Comparison of ENCODE assay signal across 9 mouse cellular contexts in the genomic region with DNA sequence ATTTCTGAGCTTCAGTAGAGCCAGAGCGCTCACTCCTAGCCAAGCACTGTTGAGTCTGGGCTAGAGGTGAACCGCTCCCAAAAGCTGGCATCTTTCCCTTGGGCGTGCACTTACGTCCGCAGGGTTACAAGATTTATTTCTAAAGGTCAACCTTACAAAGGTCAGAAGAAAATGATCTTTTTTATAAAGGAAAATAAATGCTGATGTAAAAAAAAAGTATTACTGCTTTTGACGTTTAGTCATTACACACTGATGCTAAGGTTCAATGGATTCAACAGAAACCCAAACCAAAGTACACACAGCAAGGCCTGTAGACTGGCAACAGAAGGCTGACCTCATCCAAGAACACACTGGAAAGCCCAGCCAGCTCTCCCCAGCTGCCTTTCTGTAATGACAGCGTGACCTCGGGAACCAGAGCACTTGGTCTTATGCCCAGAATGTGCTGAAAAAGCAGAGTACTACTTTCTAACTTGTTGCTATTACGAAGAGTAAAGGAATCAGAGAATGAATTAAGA. TPM values are rescaled to one million over a fixed set of nuclear protein-coding genes. Genes with fewer than 3 reads are reported as not detected.
DNase-seq lines count a peak whose midpoint lies in the region; ATAC-seq lines count a peak whose summit lies in the region.
"Had no signal": no experiment of that assay in that cellular context is flagged by ENCODE, and none has a peak within 500 bp of the region (broad histone marks: within the 10 kb centered on the region; RNA-seq: fewer than 3 reads in every experiment).

No protein-coding gene starts in this region.

- H3K4me1 ChIP-seq in hindbrain, embryonic 16.5 days (ENCODE audit: control insufficient read depth, insufficient read depth, low read depth, low read length): no peaks in the 10 kb centered on the region
- peaks cover 2% of the 10 kb centered on the region; the same call in 1 of the 2 replicates for H3K4me1 ChIP-seq in stomach, embryonic 15.5 days

- intact Hi-C loops in left cerebral cortex, postnatal 25 days (cut with DNase I): no loop called here

- no peaks in the 10 kb centered on the region for H3K27me3 ChIP-seq in hindbrain, embryonic 16.5 days (replicated peaks; ENCODE audit: control insufficient read depth, insufficient read depth, low read length)
- no peaks in the 10 kb centered on the region for H3K27me3 ChIP-seq in stomach, embryonic 15.5 days (replicated peaks)

- no peak overlapping the region for H3K4me2 ChIP-seq in hindbrain, embryonic 16.5 days (ENCODE audit: low read length)
- H3K4me2 ChIP-seq in stomach, embryonic 15.5 days: no peak overlapping the region

- H3K9ac ChIP-seq in hindbrain, embryonic 16.5 days (ENCODE audit: low read depth, low read length): no peak overlapping the region
- no peak overlapping the region for H3K9ac ChIP-seq in stomach, embryonic 15.5 days

- no peak overlapping the region for H3K4me3 ChIP-seq in hindbrain, embryonic 16.5 days (ENCODE audit: low read length)
- H3K4me3 ChIP-seq in stomach, embryonic 15.5 days (replicated peaks): no peak overlapping the region

- DNase-seq in frontal cortex, postnatal 14 days (ENCODE audit: low spot score in 2 of 2): no peak
- peak; percentile 89 for DNase-seq in Muller cell, postnatal 12 days (ENCODE audit: inconsistent ontology term)
- DNase-seq in fibroblast of lung, adult 2 months (ENCODE audit: low read depth): peak; percentile 96
- DNase-seq in left cerebral cortex, postnatal 25 days (ENCODE audit: low spot score in 2 of 2): peak; percentile 24 to 59
- DNase-seq in spleen, postnatal 4 days (ENCODE audit: low spot score in 2 of 2): no peak

- ATAC-seq in frontal cortex, adult (ENCODE audit: low TSS enrichment): peak; percentile 85
- ATAC-seq in hindbrain, embryonic 16.5 days: peak; percentile 94
- peak; percentile 83 for ATAC-seq in stomach, embryonic 15.5 days (ENCODE audit: insufficient read depth, low FRiP score, low read depth)

- no peaks in the 10 kb centered on the region for H3K9me3 ChIP-seq in hindbrain, embryonic 16.5 days (ENCODE audit: control insufficient read depth, low read length)
- no peaks in the 10 kb centered on the region for H3K9me3 ChIP-seq in stomach, embryonic 15.5 days

- WGBS in hindbrain, embryonic 16.5 days: 52% methylated on average over 9 of the region's 9 CpGs
- WGBS in stomach, embryonic 15.5 days: 44% methylated on average over 9 of the region's 9 CpGs

- no peak overlapping the region for H3K27ac ChIP-seq in hindbrain, embryonic 16.5 days (ENCODE audit: low read depth, low read length)
- peak overlapping the region; percentile 57; the same call in 1 of the 2 replicates for H3K27ac ChIP-seq in stomach, embryonic 15.5 days
- H3K27ac ChIP-seq: macrophage had no signal

- peaks cover 8% of the 10 kb centered on the region for H3K36me3 ChIP-seq in hindbrain, embryonic 16.5 days (ENCODE audit: control insufficient read depth, insufficient read depth, low read length)
- H3K36me3 ChIP-seq in stomach, embryonic 15.5 days: peaks cover under 1% of the 10 kb centered on the region; the same call in 1 of the 2 replicates

RNA-seq across cellular contexts. Expression of gene Csrp2, which starts 33.4 kb away (rescaled TPM):
- 120 and 121 TPM in 2 replicates for polyA plus RNA-seq in hindbrain, embryonic 16.5 days (2015; fragmentation: Nextera tagmentation; extraction: Ambion mirVana)
- total RNA-seq in left cerebral cortex, postnatal 25 days (2021): 10 to 100 TPM; 11.0 to 12.7 TPM
- 224 and 252 TPM in 2 replicates for polyA plus RNA-seq in stomach, embryonic 15.5 days (2015; fragmentation: Nextera tagmentation; extraction: Ambion mirVana)

RNA-seq across cellular contexts. Expression of gene Zdhhc17, which starts 56.9 kb away (rescaled TPM):
- 51.2 TPM in 2 replicates for polyA plus RNA-seq in hindbrain, embryonic 16.5 days (2015; fragmentation: Nextera tagmentation; extraction: Ambion mirVana)
- 100 to 1,000 TPM; 107 to 115 TPM for total RNA-seq in left cerebral cortex, postnatal 25 days (2021)
- polyA plus RNA-seq in stomach, embryonic 15.5 days (2015; fragmentation: Nextera tagmentation; extraction: Ambion mirVana): 17.5 and 17.6 TPM in 2 replicates

Comparison
In these comparisons a context has a peak if more than half of its experiments do, and no peak if none do; other contexts are left out.
1. DNase-seq: peak in Muller cell, postnatal 12 days (single experiment), fibroblast of lung, adult 2 months (single experiment) and left cerebral cortex, postnatal 25 days (2 of 2); none in frontal cortex, postnatal 14 days (0 of 2) and spleen, postnatal 4 days (0 of 2).
2. Peak in every context shown above with its lines, with median percentiles within 50 percentile points of each other: ATAC-seq.